Mouse (Mus musculus): ENCODE data around the gene Atp2c1.
A peak's percentile ranks its signal among the peaks of the same experiment; 100 is the strongest.

Gene Atp2c1

GRCm38 (mm10) chr9:105527219-105527618 lies at the start of gene Atp2c1:
Atp2c1 (minus strand) TSS chr9:105527319.
- DNase-seq, result no peak

- DNase-seq, result no peak
Observed at GRCm38 (mm10) chr9:105557452-105557851, 30.3 kb upstream of the Atp2c1 start.

DNA sequence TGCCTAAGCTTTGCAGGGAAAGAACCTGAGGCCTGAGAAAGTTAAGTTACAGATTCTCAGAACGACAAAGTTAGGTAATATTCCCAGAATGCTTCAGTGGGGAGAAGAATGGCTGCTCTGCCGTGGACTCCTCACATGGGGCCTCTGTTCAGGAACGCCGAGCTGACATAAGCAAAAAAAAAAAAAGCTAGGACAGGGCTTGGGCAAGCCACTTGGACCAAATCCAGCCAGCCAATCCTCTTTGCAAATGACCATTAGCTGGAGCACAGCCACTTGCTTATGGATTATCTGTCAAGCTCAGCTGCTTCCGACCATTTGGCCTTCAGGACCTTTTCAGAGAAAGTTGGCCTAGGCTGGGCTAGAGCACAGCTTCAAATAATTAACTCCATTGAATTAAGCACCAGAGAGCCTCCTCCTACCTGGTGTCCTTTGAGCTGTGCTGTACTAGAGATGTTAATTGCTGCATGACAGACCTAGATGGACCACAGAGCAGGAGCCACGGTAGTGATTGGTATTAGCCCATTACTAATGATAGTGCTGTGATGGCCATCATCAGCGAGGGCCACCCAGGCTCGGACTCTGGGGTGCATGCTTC lies 29.1 kb upstream of the Atp2c1 start:
- peak; percentile 4 for DNase-seq

GRCm38 (mm10) chr9:105554439-105554807 lies 27.3 kb upstream of the Atp2c1 start:
- DNase-seq, result no peak

GRCm38 (mm10) chr9:105553629-105554438 lies 26.7 kb upstream of the Atp2c1 start:
- DNase-seq, result no peak

- DNase-seq, result no peak
Observed at GRCm38 (mm10) chr9:105551407-105551806, 24.3 kb upstream of the Atp2c1 start.

GRCm38 (mm10) chr9:105549096-105549495 lies 22.0 kb upstream of the Atp2c1 start:
- peak; percentile 28 for DNase-seq

- no peak for DNase-seq
Observed at GRCm38 (mm10) chr9:105544013-105544750, 17.1 kb upstream of the Atp2c1 start.

- DNase-seq, result no peak
Observed at GRCm38 (mm10) chr9:105537473-105537872, 10.4 kb upstream of the Atp2c1 start.

GRCm38 (mm10) chr9:105536877-105537276 lies 9.8 kb upstream of the Atp2c1 start:
- DNase-seq, result peak; percentile 6

- DNase-seq, result no peak
Observed at GRCm38 (mm10) chr9:105525355-105525754, 1.8 kb downstream of the Atp2c1 start.

DNA sequence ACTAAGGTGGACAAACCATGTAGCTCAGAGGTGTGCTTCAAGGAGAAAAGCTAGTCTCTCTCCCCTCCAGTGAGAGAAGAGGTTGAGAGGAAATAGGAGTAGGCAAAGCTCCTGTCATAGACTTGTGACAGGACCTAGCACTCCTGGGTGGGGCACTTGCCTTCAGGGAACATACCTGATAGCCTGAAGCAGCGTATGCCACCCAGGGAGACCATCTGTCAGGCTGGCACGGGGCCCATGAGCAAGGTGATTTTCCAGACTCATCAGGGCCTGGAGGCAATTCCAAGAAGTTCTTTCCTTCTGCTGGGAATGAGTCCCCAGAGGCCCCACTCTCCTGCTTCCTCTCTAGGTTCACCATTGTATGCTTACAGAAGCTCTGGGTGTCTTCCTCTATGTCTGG lies 4.1 kb downstream of the Atp2c1 start:
- no peak for DNase-seq

DNA sequence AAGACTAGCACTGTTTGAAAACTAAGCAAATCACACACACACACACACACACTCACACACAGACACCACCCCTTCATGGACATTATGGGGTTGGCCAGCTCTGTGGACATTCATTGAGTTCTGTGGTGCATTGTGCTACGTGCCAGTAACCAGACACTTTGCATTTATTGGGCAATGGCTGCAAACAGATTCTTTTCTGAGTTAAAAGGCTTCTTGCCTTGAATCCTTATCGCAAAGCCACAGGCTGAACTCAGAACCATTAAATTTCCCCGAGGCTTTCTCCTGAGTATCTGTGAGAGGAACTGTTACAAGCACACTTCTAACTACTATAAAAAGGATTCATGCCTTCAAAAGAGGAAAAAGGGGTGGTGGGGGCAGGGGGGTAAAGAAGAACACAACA lies 5.1 kb downstream of the Atp2c1 start:
- DNase-seq, result no peak

DNA sequence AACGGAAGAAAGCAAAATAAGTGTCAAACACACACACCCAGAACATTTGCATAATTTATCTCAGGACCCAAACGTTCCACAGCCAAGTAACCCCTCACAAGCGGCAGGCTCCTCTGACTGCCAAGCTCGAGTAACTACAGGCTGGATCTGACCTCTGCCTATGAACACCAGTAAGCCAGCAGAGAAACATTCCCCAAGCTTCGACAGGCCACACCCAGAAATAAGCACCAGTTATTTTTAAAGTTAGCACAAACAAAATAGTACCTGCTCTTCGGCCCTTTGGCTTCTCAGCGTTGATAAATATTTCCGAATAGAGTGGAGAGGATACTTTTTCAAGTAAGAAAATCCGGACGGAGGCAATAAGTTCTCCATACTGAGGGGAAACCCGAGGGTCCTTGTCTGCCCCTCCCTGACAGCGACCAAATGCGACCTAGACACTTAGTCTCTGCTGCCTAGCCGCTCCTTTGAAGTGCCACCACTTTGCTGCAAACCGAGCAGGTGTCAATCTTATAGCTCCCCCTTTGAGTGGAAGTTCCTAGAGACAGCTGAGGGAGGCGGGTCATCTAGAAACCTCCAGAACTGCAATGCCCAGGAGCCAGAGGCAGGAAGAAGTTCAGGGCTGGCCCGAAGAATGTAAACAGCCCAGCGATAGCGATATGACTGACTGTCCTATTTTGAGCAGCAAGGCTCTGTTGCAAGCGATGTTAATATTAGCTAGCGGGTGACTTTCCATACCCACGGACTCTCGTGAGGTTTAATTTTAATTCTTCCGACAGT lies 6.2 kb downstream of the Atp2c1 start:
- DNase-seq, result peak; percentile 15

DNA sequence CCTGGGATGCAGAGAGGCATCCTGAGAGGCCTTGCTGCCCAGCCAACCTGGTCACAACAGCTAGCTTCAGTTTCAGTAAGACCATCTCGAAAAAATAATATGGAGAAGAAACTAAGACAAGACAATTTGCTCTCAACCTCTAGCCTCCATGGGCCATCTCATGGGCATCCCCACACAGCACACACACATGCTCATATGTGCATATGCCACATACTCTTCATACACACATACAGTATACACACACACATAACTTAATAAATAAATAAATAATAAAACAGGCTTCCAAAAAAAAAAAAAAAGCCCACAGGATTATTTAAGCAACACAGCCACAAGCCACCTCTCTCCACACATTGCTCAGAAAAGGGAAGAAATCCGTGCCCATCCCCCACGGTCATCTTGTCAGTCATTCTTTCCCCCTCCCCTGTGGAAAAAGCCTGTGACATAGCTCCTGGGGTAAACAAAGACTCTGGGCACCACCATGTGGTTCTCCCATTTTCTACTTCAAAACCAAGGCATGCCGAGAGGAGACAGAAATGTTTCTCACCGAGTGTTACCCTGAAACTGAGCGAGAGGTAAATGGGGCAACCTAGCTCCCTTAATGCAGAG lies 7.7 kb downstream of the Atp2c1 start:
- DNase-seq, result no peak

- DNase-seq, result no peak
Observed at GRCm38 (mm10) chr9:105503690-105504089, 23.4 kb downstream of the Atp2c1 start.

GRCm38 (mm10) chr9:105502389-105502788 lies 24.7 kb downstream of the Atp2c1 start:
- no peak for DNase-seq

DNA sequence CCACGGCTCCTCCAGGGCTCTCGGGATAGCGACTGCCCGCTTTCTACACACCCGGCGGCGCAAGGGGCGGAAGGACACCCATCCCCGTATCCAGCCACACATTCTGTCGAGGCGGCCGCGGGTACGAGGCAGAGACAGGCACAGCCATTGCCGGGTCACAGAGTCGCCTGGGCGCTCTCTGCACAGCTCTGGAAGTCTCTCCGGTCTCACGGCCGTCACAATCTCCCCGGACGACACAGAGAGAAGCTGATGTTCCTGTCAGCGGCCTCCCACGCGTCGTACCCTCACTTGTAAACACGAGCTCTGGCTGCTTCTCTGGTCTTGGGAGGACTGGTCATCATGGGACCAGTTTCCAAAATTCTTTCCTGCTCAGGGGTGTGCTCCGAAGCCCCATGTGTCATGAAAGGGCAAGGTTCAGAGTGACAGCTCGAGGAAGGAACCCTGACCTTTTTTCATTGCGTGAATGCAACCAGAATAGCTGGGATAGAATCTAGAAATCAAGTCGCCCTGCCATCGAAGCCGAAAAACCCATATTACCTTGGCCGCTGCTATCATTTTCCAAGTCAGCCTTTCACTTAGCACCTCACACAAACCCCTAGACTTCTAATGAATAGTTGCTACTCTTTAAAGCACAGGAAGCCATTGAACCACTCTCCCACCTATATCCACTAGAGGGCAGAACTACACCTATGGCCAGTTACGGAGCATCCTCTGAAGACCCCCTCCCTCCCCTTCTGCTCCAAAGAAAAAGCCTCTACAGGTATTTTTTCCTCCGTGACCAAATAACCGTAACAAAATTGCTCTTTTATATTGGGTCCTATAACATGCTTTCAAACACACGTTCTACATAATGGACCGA lies 31.6 kb downstream of the Atp2c1 start:
- DNase-seq, result peak; percentile 45

DNA sequence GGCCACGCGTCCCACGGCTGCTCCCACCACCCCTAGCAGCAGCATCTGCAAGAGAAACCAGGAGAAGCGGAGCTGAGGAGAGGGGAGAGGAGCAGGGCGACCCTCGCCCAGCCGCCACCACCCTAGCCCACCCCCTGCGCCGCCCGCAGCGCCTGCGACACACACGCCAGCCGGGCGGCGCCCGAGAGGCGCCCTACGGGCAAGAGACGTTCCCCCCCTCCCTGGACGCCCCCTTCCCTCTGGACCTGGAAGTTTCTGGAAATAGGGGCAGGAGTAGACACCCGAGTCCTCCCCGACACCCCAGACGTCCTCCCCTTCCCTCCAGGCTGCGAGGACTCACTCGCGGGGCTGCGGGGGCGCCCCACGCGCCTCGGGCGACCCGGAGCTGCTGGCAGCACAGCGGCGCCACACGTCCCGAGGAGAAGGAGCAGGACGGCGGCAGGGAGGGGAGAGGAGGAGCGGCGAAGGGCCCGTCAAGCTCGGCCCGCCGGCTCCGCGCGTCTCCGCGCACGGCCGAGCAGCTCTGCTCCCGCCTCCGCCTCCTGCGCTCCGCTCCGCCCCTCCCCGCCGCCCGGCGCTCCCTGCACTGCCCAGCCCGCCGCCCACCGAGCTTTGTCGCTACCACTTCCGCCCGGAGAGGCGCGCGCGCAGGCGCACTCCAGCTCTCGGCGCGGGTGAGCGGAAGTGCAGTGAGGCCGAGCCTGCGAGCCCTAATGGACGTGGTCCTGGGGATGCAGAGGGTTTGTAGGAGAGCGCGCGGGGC lies 32.4 kb downstream of the Atp2c1 start:
- DNase-seq, result peak; percentile 96

DNA sequence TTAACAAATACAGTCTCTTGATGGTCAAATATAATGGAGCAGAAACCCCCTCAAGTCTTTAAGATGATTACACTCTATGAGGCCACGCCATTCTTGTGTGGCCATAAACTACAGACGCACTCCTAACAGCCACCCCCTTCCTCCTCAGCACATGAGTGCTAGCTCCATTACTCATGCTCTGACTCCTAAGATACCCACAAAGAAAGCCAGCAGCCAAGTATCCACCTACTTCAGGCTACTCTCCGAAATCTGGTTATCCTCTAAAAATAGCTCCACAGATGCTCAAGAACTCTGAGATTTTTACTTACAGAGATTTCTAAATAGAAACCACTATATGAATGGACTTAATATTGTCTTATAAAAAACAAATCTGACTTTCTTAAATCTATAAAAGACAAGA lies 34.4 kb downstream of the Atp2c1 start:
- no peak for DNase-seq

GRCm38 (mm10) chr9:105488363-105488762 lies 38.8 kb downstream of the Atp2c1 start:
- DNase-seq, result no peak
